Mouse (Mus musculus): ENCODE results near the gene Slfn14. TPM values are rescaled to one million over a fixed set of nuclear protein-coding genes. Genes with fewer than 3 reads are reported as not detected.
"Not testable (repeated sequence)": the region's sequence is repeated elsewhere in the genome, so short reads cannot be mapped to it uniquely, and the experiment has no call there.

The Slfn14 gene
- polyA plus RNA-seq, 1 experiment from 2014 or later, result 0.25 TPM

GRCm38 (mm10) chr11:83270842-83271150 lies 15.7 kb downstream of the Slfn14 start:
- peak overlapping the region; percentile 63 for H3K4me3 ChIP-seq (ENCODE audit: low read length)
- H3K4me1 ChIP-seq (ENCODE audit: insufficient read depth, low read length), result no peaks in the 10 kb centered on the region
- H3K4me2 ChIP-seq (replicated peaks; ENCODE audit: low read depth, low read length), result peak overlapping the region; percentile 62
- ATAC-seq (ENCODE audit: low FRiP score, low TSS enrichment), result peak; percentile 56
- H3K9ac ChIP-seq (replicated peaks; ENCODE audit: low read length), result peak overlapping the region; percentile 71
- no peaks in the 10 kb centered on the region for H3K36me3 ChIP-seq (ENCODE audit: insufficient read depth, low read length)
- 2% methylated on average over 6 of the region's 6 CpGs for WGBS
- peak overlapping the region; percentile 84 for H3K27ac ChIP-seq (ENCODE audit: low read length)
- H3K9me3 ChIP-seq (ENCODE audit: low read length), result no peaks in the 10 kb centered on the region
- no peaks in the 10 kb centered on the region for H3K27me3 ChIP-seq (ENCODE audit: insufficient read depth, low read length)

- H3K9ac ChIP-seq (replicated peaks; ENCODE audit: low read length), result no peak overlapping the region
- H3K27ac ChIP-seq (ENCODE audit: low read length), result no peak overlapping the region
- no peak overlapping the region for H3K4me2 ChIP-seq (replicated peaks; ENCODE audit: low read depth, low read length)
- no peak for ATAC-seq (ENCODE audit: low FRiP score, low TSS enrichment)
- H3K36me3 ChIP-seq (ENCODE audit: insufficient read depth, low read length), result no peaks in the 10 kb centered on the region
- H3K4me3 ChIP-seq (ENCODE audit: low read length), result no peak overlapping the region
- no peaks in the 10 kb centered on the region for H3K27me3 ChIP-seq (ENCODE audit: insufficient read depth, low read length)
- H3K9me3 ChIP-seq (ENCODE audit: low read length), result no peaks in the 10 kb centered on the region
- no peaks in the 10 kb centered on the region for H3K4me1 ChIP-seq (ENCODE audit: insufficient read depth, low read length)
- WGBS, result 63% methylated on average over 3 of the region's 3 CpGs
Measured at GRCm38 (mm10) chr11:83263146-83263545, 23.4 kb downstream of the Slfn14 start.

- WGBS, result 87% methylated on average over 1 of the region's 1 CpGs
- Histone ChIP-seq H3K9ac (replicated peaks; ENCODE audit: low read length) (no peak overlapping the region), H3K4me1 (ENCODE audit: insufficient read depth, low read length) (no peaks in the 10 kb centered on the region), H3K27ac (ENCODE audit: low read length) (no peak overlapping the region), H3K27me3 (ENCODE audit: insufficient read depth, low read length) (no peaks in the 10 kb centered on the region), H3K36me3 (ENCODE audit: insufficient read depth, low read length) (no peaks in the 10 kb centered on the region), H3K9me3 (ENCODE audit: low read length) (no peaks in the 10 kb centered on the region), H3K4me2 (replicated peaks; ENCODE audit: low read depth, low read length) (no peak overlapping the region), H3K4me3 (ENCODE audit: low read length) (no peak overlapping the region)
- no peak for ATAC-seq (ENCODE audit: low FRiP score, low TSS enrichment)
Measured at GRCm38 (mm10) chr11:83262673-83263072, 23.9 kb downstream of the Slfn14 start.

- H3K27ac ChIP-seq (ENCODE audit: low read length); H3K36me3 ChIP-seq (ENCODE audit: insufficient read depth, low read length); H3K4me1 ChIP-seq (ENCODE audit: insufficient read depth, low read length); H3K4me2 ChIP-seq (replicated peaks; ENCODE audit: low read depth, low read length); ATAC-seq (ENCODE audit: low FRiP score, low TSS enrichment); H3K9me3 ChIP-seq (ENCODE audit: low read length); H3K27me3 ChIP-seq (ENCODE audit: insufficient read depth, low read length); H3K4me3 ChIP-seq (ENCODE audit: low read length); H3K9ac ChIP-seq (replicated peaks; ENCODE audit: low read length): not testable (repeated sequence)
- 52% methylated on average over 5 of the region's 5 CpGs for WGBS
Measured at GRCm38 (mm10) chr11:83257211-83257610, 29.3 kb downstream of the Slfn14 start.

- Histone ChIP-seq H3K4me3 (ENCODE audit: low read length) (no peak overlapping the region), H3K9me3 (ENCODE audit: low read length) (no peaks in the 10 kb centered on the region), H3K4me1 (ENCODE audit: insufficient read depth, low read length) (no peaks in the 10 kb centered on the region), H3K36me3 (ENCODE audit: insufficient read depth, low read length) (no peaks in the 10 kb centered on the region), H3K4me2 (replicated peaks; ENCODE audit: low read depth, low read length) (no peak overlapping the region), H3K9ac (replicated peaks; ENCODE audit: low read length) (no peak overlapping the region), H3K27ac (ENCODE audit: low read length) (no peak overlapping the region), H3K27me3 (ENCODE audit: insufficient read depth, low read length) (no peaks in the 10 kb centered on the region)
- 30% methylated on average over 2 of the region's 2 CpGs for WGBS
- ATAC-seq (ENCODE audit: low FRiP score, low TSS enrichment), result no peak
Measured at GRCm38 (mm10) chr11:83239811-83240210, 46.7 kb downstream of the Slfn14 start.

GRCm38 (mm10) chr11:83238389-83238788 lies 48.1 kb downstream of the Slfn14 start:
- H3K4me3 ChIP-seq (ENCODE audit: low read length), result no peak overlapping the region
- WGBS, result 86% methylated on average over 2 of the region's 2 CpGs
- H3K9me3 ChIP-seq (ENCODE audit: low read length), result no peaks in the 10 kb centered on the region
- H3K27me3 ChIP-seq (ENCODE audit: insufficient read depth, low read length), result no peaks in the 10 kb centered on the region
- no peaks in the 10 kb centered on the region for H3K4me1 ChIP-seq (ENCODE audit: insufficient read depth, low read length)
- H3K4me2 ChIP-seq (replicated peaks; ENCODE audit: low read depth, low read length), result no peak overlapping the region
- H3K9ac ChIP-seq (replicated peaks; ENCODE audit: low read length), result no peak overlapping the region
- H3K27ac ChIP-seq (ENCODE audit: low read length), result no peak overlapping the region
- ATAC-seq (ENCODE audit: low FRiP score, low TSS enrichment), result no peak
- no peaks in the 10 kb centered on the region for H3K36me3 ChIP-seq (ENCODE audit: insufficient read depth, low read length)

GRCm38 (mm10) chr11:83237390-83237789 lies 49.1 kb downstream of the Slfn14 start:
- H3K27me3 ChIP-seq (ENCODE audit: insufficient read depth, low read length); H3K4me1 ChIP-seq (ENCODE audit: insufficient read depth, low read length); H3K4me2 ChIP-seq (replicated peaks; ENCODE audit: low read depth, low read length); H3K36me3 ChIP-seq (ENCODE audit: insufficient read depth, low read length); H3K9ac ChIP-seq (replicated peaks; ENCODE audit: low read length); H3K27ac ChIP-seq (ENCODE audit: low read length); H3K9me3 ChIP-seq (ENCODE audit: low read length); H3K4me3 ChIP-seq (ENCODE audit: low read length); ATAC-seq (ENCODE audit: low FRiP score, low TSS enrichment): not testable (repeated sequence)
- WGBS, result 79% methylated on average over 9 of the region's 9 CpGs

GRCm38 (mm10) chr11:83233621-83234020 lies 52.9 kb downstream of the Slfn14 start:
- H3K9ac ChIP-seq (replicated peaks; ENCODE audit: low read length); H3K27ac ChIP-seq (ENCODE audit: low read length); H3K4me1 ChIP-seq (ENCODE audit: insufficient read depth, low read length); H3K27me3 ChIP-seq (ENCODE audit: insufficient read depth, low read length); ATAC-seq (ENCODE audit: low FRiP score, low TSS enrichment); H3K9me3 ChIP-seq (ENCODE audit: low read length); H3K36me3 ChIP-seq (ENCODE audit: insufficient read depth, low read length); H3K4me3 ChIP-seq (ENCODE audit: low read length); H3K4me2 ChIP-seq (replicated peaks; ENCODE audit: low read depth, low read length): not testable (repeated sequence)
- WGBS, result 48% methylated on average over 5 of the region's 5 CpGs

- no peaks in the 10 kb centered on the region for H3K4me1 ChIP-seq (ENCODE audit: insufficient read depth, low read length)
- H3K9ac ChIP-seq (replicated peaks; ENCODE audit: low read length), result no peak overlapping the region
- ATAC-seq (ENCODE audit: low FRiP score, low TSS enrichment), result no peak
- H3K27me3 ChIP-seq (ENCODE audit: insufficient read depth, low read length), result no peaks in the 10 kb centered on the region
- 57% methylated on average over 3 of the region's 3 CpGs for WGBS
- H3K27ac ChIP-seq (ENCODE audit: low read length), result no peak overlapping the region
- no peak overlapping the region for H3K4me3 ChIP-seq (ENCODE audit: low read length)
- no peaks in the 10 kb centered on the region for H3K9me3 ChIP-seq (ENCODE audit: low read length)
- no peaks in the 10 kb centered on the region for H3K36me3 ChIP-seq (ENCODE audit: insufficient read depth, low read length)
- no peak overlapping the region for H3K4me2 ChIP-seq (replicated peaks; ENCODE audit: low read depth, low read length)
Measured at GRCm38 (mm10) chr11:83230966-83231365, 55.6 kb downstream of the Slfn14 start.

- H3K4me1 ChIP-seq (ENCODE audit: insufficient read depth, low read length), result no peaks in the 10 kb centered on the region
- no peak for ATAC-seq (ENCODE audit: low FRiP score, low TSS enrichment)
Measured at GRCm38 (mm10) chr11:83227926-83228723, 58.4 kb downstream of the Slfn14 start.

More at GRCm38 (mm10) chr11:83227926-83228723, 58.4 kb downstream of the Slfn14 start:
- no peak overlapping the region for H3K4me2 ChIP-seq (replicated peaks; ENCODE audit: low read depth, low read length)
- no peak overlapping the region for H3K4me3 ChIP-seq (ENCODE audit: low read length)
- no peak overlapping the region for H3K27ac ChIP-seq (ENCODE audit: low read length)
- H3K9me3 ChIP-seq (ENCODE audit: low read length), result no peaks in the 10 kb centered on the region
- H3K9ac ChIP-seq (replicated peaks; ENCODE audit: low read length), result no peak overlapping the region
- 91% methylated on average over 7 of the region's 7 CpGs for WGBS
- no peaks in the 10 kb centered on the region for H3K27me3 ChIP-seq (ENCODE audit: insufficient read depth, low read length)
- H3K36me3 ChIP-seq (ENCODE audit: insufficient read depth, low read length), result no peaks in the 10 kb centered on the region

Measured in kidney, embryonic 16.5 days (tissue).